Mouse (Mus musculus) stomach, embryonic 14.5 days (tissue): ENCODE data around the gene Mlf2. TPM values are rescaled to one million over a fixed set of nuclear protein-coding genes. Genes with fewer than 3 reads are reported as not detected.

ENCODE experiments used
- ATAC-seq: fragments of 200-750 bp; cut with Nextera tagmentation; 2 replicates; pipeline ENCODE4 v1.8.0; 2017; ENCODE audit warnings: low read depth, moderate TSS enrichment; ENCODE audit not compliant: insufficient number of reproducible peaks, insufficient read depth, low FRiP score
- H3K27ac ChIP-seq: fragments of 300-500 bp; sonication (generic); 2 replicates; pipeline ENCODE4 v1.5.1; 2014; ENCODE audit warnings: mild to moderate bottlenecking, low read length, moderate library complexity, mixed read lengths
- H3K27me3 ChIP-seq: fragments of 300-500 bp; sonication (generic); 2 replicates; pipeline ENCODE4 v1.6.1; 2014; ENCODE audit warnings: low read length, control low read depth, mixed read lengths; ENCODE audit not compliant: control insufficient read depth, insufficient read depth
- H3K36me3 ChIP-seq: fragments of 300-500 bp; sonication (generic); 2 replicates; pipeline ENCODE4 v1.6.1; 2014; ENCODE audit warnings: mild to moderate bottlenecking, control low read depth, low read length, moderate library complexity, mixed read lengths; ENCODE audit not compliant: control insufficient read depth, insufficient read depth
- H3K4me1 ChIP-seq: fragments of 300-500 bp; sonication (generic); 2 replicates; pipeline ENCODE4 v1.6.1; 2014; ENCODE audit warnings: low read length, control low read depth, mixed read lengths; ENCODE audit not compliant: control insufficient read depth, insufficient read depth
- H3K4me2 ChIP-seq: fragments of 300-500 bp; sonication (generic); replicated peaks from 2 replicates; pipeline ENCODE4 v1.6.1; 2014; ENCODE audit warnings: low read depth, low read length, control low read depth
- H3K4me3 ChIP-seq: fragments of 300-500 bp; sonication (generic); 2 replicates; pipeline ENCODE4 v1.5.1; 2014; ENCODE audit warnings: low read depth, low read length, control low read depth
- H3K9ac ChIP-seq: fragments of 300-500 bp; sonication (generic); replicated peaks from 2 replicates; pipeline ENCODE4 v1.6.1; 2014; ENCODE audit warnings: low read depth, mild to moderate bottlenecking, control low read depth, low read length, moderate library complexity, mixed read lengths
- H3K9me3 ChIP-seq: fragments of 300-500 bp; sonication (generic); 2 replicates; pipeline ENCODE4 v1.6.1; 2016; ENCODE audit warnings: low read depth, low read length, control low read depth; ENCODE audit not compliant: control insufficient read depth
- WGBS: fragments of 180-500 bp; shearing (Covaris S2); extraction: QIAGEN DNeasy Blood & Tissue Kit; methylation state at CpG from one replicate; pipeline ENCODE4 v1.1.7; 2014; 5-methylcytosine and 5-hydroxymethylcytosine counted together
- polyA plus RNA-seq: library from polyadenylated mRNA; unstranded; fragments of >200 nt; fragmentation: Nextera tagmentation; extraction: Ambion mirVana; gene quantifications from 2 replicates; pipeline ENCODE4 v1.2.1, GENCODE M21; 2014

Mlf2 gene
- polyA plus RNA-seq, 1 experiment from 2014 or later, result 341 TPM

GRCm38 (mm10) chr6:124915160-124915941 lies 15.8 kb upstream of the Mlf2 start:
- no peak for ATAC-seq
- peak overlapping the region; percentile 85 for H3K4me3 ChIP-seq
- H3K4me1 ChIP-seq, result peaks cover 26% of the 10 kb centered on the region
- H3K9ac ChIP-seq, result peak overlapping the region; percentile 100; the same call in 1 of the 2 replicates
- H3K9me3 ChIP-seq, result no peaks in the 10 kb centered on the region
- WGBS, result 16% methylated on average over 22 of the region's 22 CpGs
- H3K27ac ChIP-seq, result peak overlapping the region; percentile 100; the same call in 1 of the 2 replicates
- H3K36me3 ChIP-seq, result peaks cover 32% of the 10 kb centered on the region
- peak overlapping the region; percentile 99 for H3K4me2 ChIP-seq
- H3K27me3 ChIP-seq, result no peaks in the 10 kb centered on the region

DNA sequence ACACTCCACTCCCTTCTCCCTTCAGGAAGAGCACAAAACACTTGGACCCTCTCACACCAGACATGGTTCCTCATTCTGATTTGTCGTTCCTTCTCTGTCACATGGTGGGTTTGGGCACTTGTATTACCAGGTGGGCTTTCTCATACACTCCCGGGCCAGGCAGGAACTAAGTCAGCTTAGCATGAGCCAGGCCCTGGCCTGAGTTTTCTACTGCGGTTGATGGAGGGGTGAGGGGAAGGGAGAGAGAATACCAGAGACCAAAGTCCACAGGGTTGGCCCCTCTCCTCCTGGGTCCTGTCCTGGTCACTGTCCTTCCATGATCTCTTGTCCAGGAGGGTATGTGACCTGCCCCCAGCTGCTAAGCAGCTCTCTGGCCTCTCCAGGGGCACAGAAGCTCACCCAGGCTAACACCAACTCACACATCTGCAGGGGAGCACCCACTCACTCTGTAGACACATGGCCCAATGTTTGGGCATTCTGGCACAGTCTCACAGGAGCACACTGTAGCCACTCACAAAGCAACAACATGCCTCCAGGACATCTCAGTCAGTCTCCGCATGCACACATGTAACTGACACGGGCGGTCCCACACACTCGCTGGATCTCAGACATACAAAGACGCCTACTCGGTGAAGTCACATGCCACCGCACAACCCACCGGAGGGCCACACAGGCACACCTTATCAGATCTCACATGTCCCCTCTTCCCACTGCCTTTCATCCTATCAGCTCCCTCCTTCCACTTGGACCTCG lies 15.1 kb upstream of the Mlf2 start:
- no peaks in the 10 kb centered on the region for H3K27me3 ChIP-seq
- peaks cover 32% of the 10 kb centered on the region for H3K36me3 ChIP-seq
- WGBS, result 2% methylated on average over 12 of the region's 12 CpGs
- no peak for ATAC-seq
- H3K4me2 ChIP-seq, result peak overlapping the region; percentile 99
- H3K9ac ChIP-seq, result peak overlapping the region; percentile 100
- H3K9me3 ChIP-seq, result no peaks in the 10 kb centered on the region
- peaks cover 29% of the 10 kb centered on the region for H3K4me1 ChIP-seq
- peak overlapping the region; percentile 100 for H3K27ac ChIP-seq
- peak overlapping the region; percentile 85 for H3K4me3 ChIP-seq

GRCm38 (mm10) chr6:124916695-124917517 lies 14.3 kb upstream of the Mlf2 start:
- Histone ChIP-seq H3K9ac (peak overlapping the region; percentile 100), H3K36me3 (peaks cover 32% of the 10 kb centered on the region), H3K4me3 (peak overlapping the region; percentile 85), H3K4me2 (peak overlapping the region; percentile 99), H3K9me3 (no peaks in the 10 kb centered on the region), H3K4me1 (peaks cover 26% of the 10 kb centered on the region), H3K27me3 (no peaks in the 10 kb centered on the region), H3K27ac (peak overlapping the region; percentile 100)
- ATAC-seq, result peak; percentile 51
- WGBS, result under 1% methylated on average over 40 of the region's 67 CpGs

DNA sequence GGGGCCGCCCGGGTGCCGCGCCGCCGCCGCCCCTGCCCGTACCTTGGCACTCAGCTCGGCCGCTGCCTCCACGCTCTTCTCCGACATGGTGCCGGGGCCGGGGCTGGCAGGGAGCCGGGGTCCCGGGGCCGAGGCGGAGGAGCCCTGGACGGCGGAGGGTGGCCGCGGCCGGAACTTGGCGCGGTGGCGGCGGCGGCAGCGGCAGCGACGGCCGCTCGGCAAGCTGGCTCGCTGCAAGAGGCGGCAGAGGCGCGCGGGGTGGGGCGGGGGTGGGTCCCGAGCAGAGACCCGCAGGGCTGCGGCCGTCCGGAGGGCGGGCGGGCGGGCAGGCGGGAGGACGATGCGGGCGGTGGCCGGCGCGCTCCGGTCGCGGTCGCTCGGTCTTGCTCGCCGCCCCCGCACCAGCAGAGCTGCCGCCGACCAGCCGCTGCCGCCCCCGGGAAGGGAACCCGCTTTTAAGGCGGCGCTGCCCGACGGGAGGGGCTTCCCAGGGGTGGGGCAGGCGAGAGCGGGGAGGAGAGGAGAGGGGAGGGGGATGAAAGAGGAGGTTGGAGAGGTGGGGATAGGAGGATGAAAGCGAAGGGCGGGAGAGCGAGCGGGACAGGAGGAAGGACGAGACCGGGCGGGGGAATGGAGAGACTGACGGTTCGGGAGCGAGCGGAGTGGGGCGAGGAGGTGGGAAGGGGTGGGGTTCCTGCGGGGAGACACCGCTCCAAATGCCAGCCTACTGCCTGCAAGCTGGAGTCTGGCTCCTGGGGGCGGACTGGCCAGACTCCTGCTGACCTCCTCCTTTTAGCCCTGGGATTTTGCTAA lies 13.5 kb upstream of the Mlf2 start:
- peaks cover 26% of the 10 kb centered on the region for H3K4me1 ChIP-seq
- peak overlapping the region; percentile 100 for H3K27ac ChIP-seq
- WGBS, result under 1% methylated on average over 64 of the region's 89 CpGs
- H3K27me3 ChIP-seq, result no peaks in the 10 kb centered on the region
- peak; percentile 69 for ATAC-seq
- H3K9me3 ChIP-seq, result no peaks in the 10 kb centered on the region
- peak overlapping the region; percentile 99 for H3K4me2 ChIP-seq
- peak overlapping the region; percentile 85 for H3K4me3 ChIP-seq
- peaks cover 28% of the 10 kb centered on the region for H3K36me3 ChIP-seq
- H3K9ac ChIP-seq, result peak overlapping the region; percentile 100

- ATAC-seq, result no peak
- Histone ChIP-seq H3K36me3 (peaks cover 23% of the 10 kb centered on the region), H3K9me3 (no peaks in the 10 kb centered on the region), H3K4me1 (peaks cover 26% of the 10 kb centered on the region), H3K27me3 (no peaks in the 10 kb centered on the region), H3K4me3 (peak overlapping the region; percentile 85), H3K4me2 (peak overlapping the region; percentile 99), H3K9ac (peak overlapping the region; percentile 25; the same call in 1 of the 2 replicates), H3K27ac (peak overlapping the region; percentile 100)
- WGBS, result 9% methylated on average over 7 of the region's 7 CpGs
These were observed 12.9 kb upstream of the Mlf2 start for GRCm38 (mm10) chr6:124918331-124918690.

GRCm38 (mm10) chr6:124918890-124919627 lies 12.1 kb upstream of the Mlf2 start:
- no peak for ATAC-seq
- peak overlapping the region; percentile 99 for H3K4me2 ChIP-seq
- H3K9ac ChIP-seq, result no peak overlapping the region
- no peaks in the 10 kb centered on the region for H3K27me3 ChIP-seq
- no peaks in the 10 kb centered on the region for H3K9me3 ChIP-seq
- peaks cover 16% of the 10 kb centered on the region for H3K36me3 ChIP-seq
- peak overlapping the region; percentile 18; the same call in 1 of the 2 replicates for H3K4me3 ChIP-seq
- peak overlapping the region; percentile 100 for H3K27ac ChIP-seq
- peaks cover 26% of the 10 kb centered on the region for H3K4me1 ChIP-seq
- 17% methylated on average over 14 of the region's 14 CpGs for WGBS

DNA sequence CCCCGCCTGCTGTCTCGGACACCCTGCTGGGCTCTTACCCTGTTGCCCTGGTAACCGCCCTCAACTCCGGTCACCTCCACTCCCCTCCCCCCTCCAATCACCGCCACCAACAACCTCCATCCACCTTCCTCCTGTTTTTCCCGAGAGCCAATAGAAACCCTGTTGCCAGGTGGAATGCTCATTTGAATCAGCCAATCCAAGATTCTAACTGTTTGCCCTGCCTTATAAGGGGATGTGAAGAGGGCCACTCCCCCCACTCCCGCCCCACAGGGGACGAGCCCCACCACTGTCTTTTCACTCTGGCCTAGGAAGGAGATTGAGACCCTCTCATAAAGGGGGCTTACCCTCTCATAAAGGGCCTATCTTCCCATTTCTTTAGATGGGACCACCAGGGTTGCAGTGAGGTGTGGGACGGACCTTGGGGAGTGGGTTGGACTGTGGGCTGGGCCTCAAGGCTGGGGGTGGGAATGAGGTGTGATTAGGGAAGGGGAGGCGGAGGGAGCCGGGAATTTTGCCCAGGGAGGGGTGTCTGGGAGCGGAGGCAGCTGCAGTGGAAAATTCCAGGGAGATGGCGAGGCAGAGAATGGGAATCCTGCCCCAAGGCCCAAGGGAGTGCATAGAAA lies 11.4 kb upstream of the Mlf2 start, which contains the start of gene Ptms:
Ptms (minus strand) TSS at position 409 of the 623 bp plus-strand sequence.
- Histone ChIP-seq H3K4me2 (peak within 1 kb of the TSS; percentile 99), H3K27ac (peak within 1 kb of the TSS; percentile 100), H3K4me3 (peak within 1 kb of the TSS; percentile 18), H3K36me3 (peaks cover 8% of the 10 kb centered on the region; the same call in 1 of the 2 replicates), H3K9me3 (no peaks in the 10 kb centered on the region), H3K9ac (0 out of 2 replicates have a peak within 1 kb of the TSS, but pooled peaks have one; percentile 14), H3K4me1 (peaks cover 27% of the 10 kb centered on the region), H3K27me3 (no peaks in the 10 kb centered on the region)
- peak; percentile 87 for ATAC-seq
- 2% methylated on average over 13 of the region's 13 CpGs for WGBS
